Mouse (Mus musculus) layer of hippocampus, adult 11-12 months (tissue): Measurements from ENCODE around the gene Nckap1.

ENCODE experiments used
- DNase-seq: peaks from one replicate; pipeline ENCODE4 v3.0.0; 2022; ENCODE audit warnings: low spot score

The Nckap1 gene

GRCm38 (mm10) chr2:80581043-80581711 is at the start of gene Nckap1:
Nckap1 (minus strand) TSS chr2:80581380.
- DNase-seq: peak; percentile 88

- DNase-seq: no peak
Observed at GRCm38 (mm10) chr2:80624523-80624922, 43.3 kb upstream of the Nckap1 start.

- no peak for DNase-seq
Observed at GRCm38 (mm10) chr2:80621921-80622320, 40.7 kb upstream of the Nckap1 start.

- no peak for DNase-seq
Observed at GRCm38 (mm10) chr2:80618991-80619390, 37.8 kb upstream of the Nckap1 start.

- DNase-seq: peak; percentile 98
Observed at GRCm38 (mm10) chr2:80616854-80617737, 35.9 kb upstream of the Nckap1 start, which contains the start of the genes Dusp19 and Nup35. Dusp19 (plus strand) TSS chr2:80617045. Nup35 (plus strand) TSS chr2:80617236.

GRCm38 (mm10) chr2:80612796-80613195 is 31.6 kb upstream of the Nckap1 start:
- DNase-seq: peak; percentile 78

- DNase-seq: no peak
Observed at GRCm38 (mm10) chr2:80612286-80612685, 31.1 kb upstream of the Nckap1 start.

- no peak for DNase-seq
Observed at GRCm38 (mm10) chr2:80603771-80604426, 22.7 kb upstream of the Nckap1 start.

- DNase-seq: no peak
Observed at GRCm38 (mm10) chr2:80602756-80603155, 21.6 kb upstream of the Nckap1 start.

GRCm38 (mm10) chr2:80600611-80601010 is 19.4 kb upstream of the Nckap1 start:
- DNase-seq: no peak

- no peak for DNase-seq
Observed at GRCm38 (mm10) chr2:80599850-80600249, 18.7 kb upstream of the Nckap1 start.

GRCm38 (mm10) chr2:80596960-80597359 is 15.8 kb upstream of the Nckap1 start:
- no peak for DNase-seq

GRCm38 (mm10) chr2:80594215-80594918 is 13.2 kb upstream of the Nckap1 start:
- peak; percentile 63 for DNase-seq

GRCm38 (mm10) chr2:80582356-80582755 is 1.2 kb upstream of the Nckap1 start:
- no peak for DNase-seq

- peak; percentile 35 for DNase-seq
Observed at GRCm38 (mm10) chr2:80580311-80580961, 744 bp downstream of the Nckap1 start.

GRCm38 (mm10) chr2:80579253-80579891 is 1.8 kb downstream of the Nckap1 start:
- no peak for DNase-seq

- DNase-seq: no peak
Observed at GRCm38 (mm10) chr2:80577286-80577685, 3.9 kb downstream of the Nckap1 start.

- no peak for DNase-seq
Observed at GRCm38 (mm10) chr2:80570656-80571055, 10.5 kb downstream of the Nckap1 start.

GRCm38 (mm10) chr2:80567411-80567810 is 13.8 kb downstream of the Nckap1 start:
- no peak for DNase-seq

- DNase-seq: no peak
Observed at GRCm38 (mm10) chr2:80562253-80562652, 18.9 kb downstream of the Nckap1 start.

GRCm38 (mm10) chr2:80561478-80561877 is 19.7 kb downstream of the Nckap1 start:
- DNase-seq: no peak
